Mouse (Mus musculus) liver, embryonic 12.5 days (tissue): ENCODE data around the gene Itsn1. TPM values are rescaled to one million over a fixed set of nuclear protein-coding genes. Genes with fewer than 3 reads are reported as not detected.

Experiments used
- ATAC-seq: fragments of 200-750 bp; cut with Nextera tagmentation; 2 replicates; pipeline ENCODE4 v1.8.0; 2017; ENCODE audit warnings: moderate number of reproducible peaks, mild to moderate bottlenecking, moderate library complexity
- H3K27ac ChIP-seq: fragments of 300-500 bp; sonication (generic); 2 replicates; pipeline ENCODE4 v1.5.1; 2016; ENCODE audit warnings: mild to moderate bottlenecking
- H3K27me3 ChIP-seq: fragments of 300-500 bp; sonication (generic); replicated peaks from 2 replicates; pipeline ENCODE4 v1.6.1; 2016; ENCODE audit warnings: mild to moderate bottlenecking, moderate library complexity
- H3K36me3 ChIP-seq: fragments of 300-500 bp; sonication (generic); 2 replicates; pipeline ENCODE4 v1.6.1; 2016; ENCODE audit warnings: mild to moderate bottlenecking, moderate library complexity
- H3K4me1 ChIP-seq: fragments of 300-500 bp; sonication (generic); 2 replicates; pipeline ENCODE4 v1.6.1; 2016
- H3K4me2 ChIP-seq: fragments of 300-500 bp; sonication (generic); 2 replicates; pipeline ENCODE4 v1.6.1; 2016; ENCODE audit warnings: mild to moderate bottlenecking, moderate library complexity
- H3K4me3 ChIP-seq: fragments of 300-500 bp; sonication (generic); 2 replicates; pipeline ENCODE4 v1.5.1; 2016; ENCODE audit warnings: mild to moderate bottlenecking, moderate library complexity
- H3K9ac ChIP-seq: fragments of 300-500 bp; sonication (generic); 2 replicates; pipeline ENCODE4 v1.6.1; 2016; ENCODE audit warnings: mild to moderate bottlenecking, moderate library complexity
- H3K9me3 ChIP-seq: fragments of 300-500 bp; sonication (generic); replicated peaks from 2 replicates; pipeline ENCODE4 v1.6.1; 2016; ENCODE audit warnings: mild to moderate bottlenecking, moderate library complexity
- WGBS: fragments of 180-500 bp; shearing (Covaris S2); methylation state at CpG from one replicate; pipeline ENCODE4 v1.1.7; 2016; ENCODE audit not compliant: insufficient replicate concordance; 5-methylcytosine and 5-hydroxymethylcytosine counted together
- polyA plus RNA-seq: library from polyadenylated mRNA; unstranded; fragments of >200 nt; fragmentation: Nextera tagmentation; extraction: Ambion mirVana; gene quantifications from 2 replicates; pipeline ENCODE4 v1.2.1, GENCODE M21; 2016

Itsn1 gene
- polyA plus RNA-seq, 1 experiment from 2014 or later = 47.5 TPM

DNA sequence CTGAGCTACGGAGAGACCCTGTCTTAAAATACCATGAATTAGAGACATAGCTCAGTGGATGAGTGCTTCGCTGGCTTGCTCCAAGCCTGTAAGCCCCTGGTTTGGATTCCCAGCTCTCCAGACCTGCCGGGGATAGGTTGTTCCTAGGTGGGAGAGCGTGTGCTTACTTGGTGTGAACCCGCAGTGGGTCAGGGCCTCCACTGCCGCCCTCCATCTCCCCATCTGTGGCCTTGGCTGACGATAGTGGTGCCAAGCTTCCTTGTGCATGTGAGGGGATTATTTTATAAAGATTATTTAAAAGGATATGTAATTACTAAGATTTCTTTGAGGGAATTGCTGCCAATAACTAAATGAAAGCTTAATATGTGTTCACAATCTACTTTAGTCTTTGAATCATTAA, 43.5 kb downstream of the Itsn1 start:
- no peak for ATAC-seq
- no peak overlapping the region for H3K27ac ChIP-seq
- H3K27me3 ChIP-seq = no peaks in the 10 kb centered on the region
- no peaks in the 10 kb centered on the region for H3K36me3 ChIP-seq
- 84% methylated on average over 7 of the region's 7 CpGs for WGBS
- H3K9ac ChIP-seq = no peak overlapping the region
- no peak overlapping the region for H3K4me2 ChIP-seq
- no peaks in the 10 kb centered on the region for H3K9me3 ChIP-seq
- H3K4me3 ChIP-seq = no peak overlapping the region
- peaks cover 30% of the 10 kb centered on the region for H3K4me1 ChIP-seq

DNA sequence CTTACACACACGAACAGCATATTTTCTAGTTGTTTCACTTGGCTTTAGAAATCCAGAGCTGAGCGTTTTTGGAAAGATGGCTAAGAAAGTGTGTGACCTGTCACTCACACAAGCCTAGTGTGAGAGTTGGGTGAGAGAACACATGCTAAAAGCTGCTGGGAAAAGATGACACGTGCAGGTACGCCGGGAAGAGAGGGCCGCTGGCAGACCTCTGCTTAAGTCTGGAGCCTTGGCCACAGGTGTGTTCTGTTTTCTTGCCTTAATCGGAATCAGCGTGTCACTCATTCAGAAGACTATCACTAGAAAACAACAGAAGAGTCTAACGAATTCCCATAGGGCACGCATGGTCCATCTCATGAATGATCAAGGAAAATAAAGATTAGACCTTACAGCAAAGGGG, 50.5 kb downstream of the Itsn1 start:
- WGBS = 73% methylated on average over 10 of the region's 10 CpGs

DNA sequence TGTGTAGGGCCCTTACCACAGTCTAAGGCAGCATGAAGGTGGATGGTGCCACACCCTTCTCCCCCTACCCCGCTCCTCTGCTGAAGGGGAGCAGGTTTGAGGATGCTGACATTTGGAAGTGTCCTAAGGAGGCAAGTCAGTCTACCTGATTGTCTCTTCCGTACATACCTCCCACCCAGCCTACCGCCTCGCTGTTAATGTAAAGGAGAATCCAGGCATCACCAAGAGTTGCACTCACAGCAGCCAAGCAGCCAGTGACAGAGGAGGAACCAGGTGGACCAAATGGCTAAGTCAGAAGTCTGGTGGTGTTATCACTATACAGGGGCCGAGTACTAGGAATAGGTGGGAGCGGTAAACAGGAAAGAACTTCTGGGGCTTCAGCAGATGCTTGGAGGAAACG, 51.1 kb downstream of the Itsn1 start:
- 64% methylated on average over 7 of the region's 7 CpGs for WGBS
- Histone ChIP-seq H3K4me3 (no peak overlapping the region), H3K27me3 (0 out of 2 replicates have a peak, but pooled peaks cover 4% of the 10 kb centered on the region), H3K9me3 (no peaks in the 10 kb centered on the region), H3K9ac (no peak overlapping the region), H3K36me3 (no peaks in the 10 kb centered on the region), H3K4me1 (peaks cover 11% of the 10 kb centered on the region), H3K27ac (no peak overlapping the region), H3K4me2 (no peak overlapping the region)
- no peak for ATAC-seq

More for the DNA sequence above, 50.5 kb downstream of the Itsn1 start:
- no peak overlapping the region for H3K4me2 ChIP-seq
- H3K4me1 ChIP-seq = peaks cover 11% of the 10 kb centered on the region
- no peak for ATAC-seq
- H3K4me3 ChIP-seq = no peak overlapping the region
- 0 out of 2 replicates have a peak, but pooled peaks cover 4% of the 10 kb centered on the region for H3K27me3 ChIP-seq
- no peaks in the 10 kb centered on the region for H3K9me3 ChIP-seq
- no peaks in the 10 kb centered on the region for H3K36me3 ChIP-seq
- no peak overlapping the region for H3K9ac ChIP-seq
- H3K27ac ChIP-seq = no peak overlapping the region

DNA sequence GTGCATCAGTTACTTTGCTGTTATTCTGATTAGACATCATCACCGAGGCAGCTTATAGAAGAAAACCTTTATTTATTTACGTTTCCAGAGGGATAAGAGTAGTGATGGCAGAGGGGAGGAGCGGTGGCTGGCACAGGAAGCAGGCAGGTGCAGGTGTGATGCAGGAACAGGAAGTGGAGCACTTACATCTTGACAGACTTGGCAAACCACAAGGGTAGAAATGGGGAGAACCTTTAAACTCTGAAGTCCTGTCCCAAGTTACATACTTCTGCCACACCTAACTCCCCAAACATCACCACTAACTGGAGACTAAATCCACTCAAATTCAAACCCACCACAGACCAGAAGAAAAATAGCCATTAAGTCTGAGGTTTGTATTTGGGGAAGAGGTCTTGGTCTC, 51.7 kb downstream of the Itsn1 start:
- Histone ChIP-seq H3K27me3 (0 out of 2 replicates have a peak, but pooled peaks cover 4% of the 10 kb centered on the region), H3K36me3 (no peaks in the 10 kb centered on the region), H3K4me3 (no peak overlapping the region), H3K4me2 (no peak overlapping the region), H3K9me3 (no peaks in the 10 kb centered on the region), H3K4me1 (peaks cover 8% of the 10 kb centered on the region; the same call in 1 of the 2 replicates), H3K27ac (no peak overlapping the region), H3K9ac (no peak overlapping the region)
- ATAC-seq = no peak
- WGBS = 62% methylated on average over 3 of the region's 3 CpGs

DNA sequence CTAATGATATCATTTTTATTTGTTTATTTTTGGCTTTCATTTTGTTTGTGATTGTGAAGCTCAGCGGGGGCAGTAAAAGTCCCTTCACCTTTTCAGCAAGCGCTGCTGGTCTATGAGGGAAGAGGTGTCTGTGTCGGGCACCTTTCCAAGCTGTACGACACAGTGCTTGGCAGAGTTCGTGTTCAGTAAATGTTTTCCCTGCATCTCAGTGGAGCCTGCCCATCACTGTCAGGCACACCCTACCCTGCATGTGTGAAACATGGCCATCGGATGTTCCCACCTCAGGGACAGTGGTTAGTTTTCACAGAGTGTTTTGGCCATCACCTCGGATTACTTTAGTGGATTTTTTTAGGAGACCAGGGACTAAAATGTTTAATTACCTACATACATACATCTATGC, 54.1 kb downstream of the Itsn1 start:
- Histone ChIP-seq H3K4me1 (peaks cover 8% of the 10 kb centered on the region; the same call in 1 of the 2 replicates), H3K9ac (no peak overlapping the region), H3K4me2 (no peak overlapping the region), H3K27me3 (0 out of 2 replicates have a peak, but pooled peaks cover 4% of the 10 kb centered on the region), H3K36me3 (peaks cover 2% of the 10 kb centered on the region; the same call in 1 of the 2 replicates), H3K27ac (no peak overlapping the region), H3K9me3 (no peaks in the 10 kb centered on the region), H3K4me3 (no peak overlapping the region)
- 83% methylated on average over 7 of the region's 7 CpGs for WGBS
- no peak for ATAC-seq

DNA sequence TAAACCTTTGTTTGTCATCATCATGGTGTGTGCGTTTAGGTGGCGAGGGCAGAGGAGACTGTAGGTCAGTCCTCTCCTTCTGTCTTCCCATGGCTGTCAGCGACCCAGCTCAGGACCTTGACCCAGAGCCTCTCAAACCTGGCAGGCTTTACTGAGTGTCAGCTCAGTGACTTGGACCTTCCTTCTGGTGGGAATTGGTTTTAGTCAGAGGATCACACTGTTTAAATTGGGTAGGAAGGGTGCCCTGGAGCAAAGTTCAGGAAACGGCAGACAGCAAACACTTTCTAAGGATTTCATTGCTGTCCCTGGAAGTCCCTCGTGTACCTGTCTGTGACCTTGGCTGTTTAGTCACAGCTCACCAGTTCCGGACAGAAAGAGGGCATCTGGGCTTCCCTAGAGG, 55.2 kb downstream of the Itsn1 start:
- Histone ChIP-seq H3K4me2 (no peak overlapping the region), H3K27ac (no peak overlapping the region), H3K9me3 (no peaks in the 10 kb centered on the region), H3K9ac (no peak overlapping the region), H3K36me3 (peaks cover 7% of the 10 kb centered on the region; the same call in 1 of the 2 replicates), H3K4me1 (peaks cover 17% of the 10 kb centered on the region), H3K4me3 (no peak overlapping the region), H3K27me3 (0 out of 2 replicates have a peak, but pooled peaks cover 4% of the 10 kb centered on the region)
- ATAC-seq = no peak
- WGBS = 79% methylated on average over 6 of the region's 6 CpGs

DNA sequence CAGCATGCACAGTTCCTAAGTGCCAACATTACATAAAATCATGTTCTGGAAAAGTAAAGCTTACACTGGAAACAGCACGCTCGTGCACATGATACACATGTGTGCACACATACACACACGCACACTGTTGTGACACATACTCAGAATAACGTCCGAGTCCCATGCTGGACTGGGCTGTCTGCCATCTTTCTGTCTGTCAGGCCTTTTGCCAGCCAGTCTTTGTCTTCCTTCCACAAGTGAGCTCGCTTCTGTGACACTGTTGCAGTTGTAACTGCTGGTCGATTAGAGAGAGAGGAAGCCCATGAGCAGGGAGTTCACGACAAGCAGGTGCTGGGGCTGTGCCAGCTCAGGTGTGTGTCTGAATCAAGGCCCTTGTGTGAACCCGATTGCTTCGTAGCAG, 57.3 kb downstream of the Itsn1 start:
- Histone ChIP-seq H3K9me3 (no peaks in the 10 kb centered on the region), H3K4me3 (no peak overlapping the region), H3K4me2 (no peak overlapping the region), H3K9ac (no peak overlapping the region), H3K27ac (no peak overlapping the region), H3K36me3 (peaks cover 7% of the 10 kb centered on the region; the same call in 1 of the 2 replicates), H3K27me3 (0 out of 2 replicates have a peak, but pooled peaks cover 4% of the 10 kb centered on the region), H3K4me1 (peaks cover 35% of the 10 kb centered on the region)
- WGBS = 72% methylated on average over 10 of the region's 10 CpGs
- no peak for ATAC-seq

DNA sequence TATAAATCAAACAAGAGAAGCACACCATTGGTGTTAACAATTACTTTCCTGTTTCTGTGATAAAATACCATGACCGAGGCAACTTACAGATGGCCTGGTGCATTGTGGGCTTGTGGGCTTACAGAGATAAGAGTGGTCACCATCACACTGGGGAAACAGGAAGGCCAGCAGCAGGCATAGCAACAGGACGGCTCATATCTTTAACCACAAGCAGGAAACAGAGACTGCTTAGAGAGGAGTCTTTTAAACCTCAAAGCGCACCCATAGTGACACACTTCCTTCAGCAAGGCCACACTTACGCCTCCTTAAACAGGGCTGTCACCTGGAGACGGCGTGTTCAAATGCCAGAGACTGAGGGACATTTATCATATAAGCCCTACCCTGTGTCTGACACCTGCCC, 60.6 kb downstream of the Itsn1 start:
- Histone ChIP-seq H3K27me3 (peaks cover 4% of the 10 kb centered on the region; the same call in 1 of the 2 replicates), H3K36me3 (peaks cover 14% of the 10 kb centered on the region; the same call in 1 of the 2 replicates), H3K9ac (0 out of 2 replicates have a peak overlapping the region, but pooled peaks have one; percentile 32), H3K4me2 (peak overlapping the region; percentile 45), H3K4me1 (peaks cover 47% of the 10 kb centered on the region), H3K4me3 (no peak overlapping the region), H3K9me3 (no peaks in the 10 kb centered on the region), H3K27ac (peak overlapping the region; percentile 54)
- 8% methylated on average over 6 of the region's 6 CpGs for WGBS
- peak; percentile 81 for ATAC-seq

DNA sequence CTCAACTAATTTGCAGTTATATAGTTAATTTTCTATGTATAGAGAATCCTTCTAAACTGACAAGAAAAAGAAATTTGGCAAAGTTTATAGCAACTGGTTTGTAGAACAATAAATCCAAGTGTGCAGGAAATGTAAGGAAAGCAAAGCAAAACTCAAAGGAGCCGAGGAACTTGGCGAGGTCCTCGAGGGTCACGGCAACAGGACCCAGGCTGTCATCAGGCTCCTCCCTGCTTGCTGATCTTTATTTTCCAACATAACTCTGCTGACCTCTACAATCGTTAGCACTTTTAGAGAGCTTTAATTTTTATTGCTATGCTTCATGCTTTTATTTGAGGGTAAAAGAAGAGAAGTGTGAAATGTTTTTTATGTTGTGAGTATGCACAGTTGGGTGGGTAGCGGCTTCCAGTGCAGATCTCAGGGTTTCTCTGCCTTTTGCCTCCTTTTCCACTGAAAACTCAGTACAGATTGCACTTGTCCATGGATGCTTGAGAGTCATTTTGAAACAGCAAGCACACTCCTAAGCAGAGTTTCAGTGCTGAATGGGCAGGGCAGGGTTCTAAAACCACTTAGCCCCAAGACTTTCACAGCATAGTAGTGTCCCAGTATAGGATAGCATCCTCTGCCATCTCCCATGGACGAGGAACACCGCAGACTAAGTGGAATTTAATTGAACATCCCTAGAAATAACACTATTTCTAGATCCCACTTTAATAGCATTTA, 63.6 kb downstream of the Itsn1 start:
- no peak overlapping the region for H3K9ac ChIP-seq
- H3K36me3 ChIP-seq = peaks cover 25% of the 10 kb centered on the region; the same call in 1 of the 2 replicates
- peaks cover 49% of the 10 kb centered on the region for H3K4me1 ChIP-seq
- no peak overlapping the region for H3K4me2 ChIP-seq
- peaks cover 7% of the 10 kb centered on the region; the same call in 1 of the 2 replicates for H3K27me3 ChIP-seq
- H3K27ac ChIP-seq = peak overlapping the region; percentile 26; the same call in 1 of the 2 replicates
- ATAC-seq = no peak
- no peaks in the 10 kb centered on the region for H3K9me3 ChIP-seq
- WGBS = 64% methylated on average over 8 of the region's 8 CpGs
- H3K4me3 ChIP-seq = no peak overlapping the region

DNA sequence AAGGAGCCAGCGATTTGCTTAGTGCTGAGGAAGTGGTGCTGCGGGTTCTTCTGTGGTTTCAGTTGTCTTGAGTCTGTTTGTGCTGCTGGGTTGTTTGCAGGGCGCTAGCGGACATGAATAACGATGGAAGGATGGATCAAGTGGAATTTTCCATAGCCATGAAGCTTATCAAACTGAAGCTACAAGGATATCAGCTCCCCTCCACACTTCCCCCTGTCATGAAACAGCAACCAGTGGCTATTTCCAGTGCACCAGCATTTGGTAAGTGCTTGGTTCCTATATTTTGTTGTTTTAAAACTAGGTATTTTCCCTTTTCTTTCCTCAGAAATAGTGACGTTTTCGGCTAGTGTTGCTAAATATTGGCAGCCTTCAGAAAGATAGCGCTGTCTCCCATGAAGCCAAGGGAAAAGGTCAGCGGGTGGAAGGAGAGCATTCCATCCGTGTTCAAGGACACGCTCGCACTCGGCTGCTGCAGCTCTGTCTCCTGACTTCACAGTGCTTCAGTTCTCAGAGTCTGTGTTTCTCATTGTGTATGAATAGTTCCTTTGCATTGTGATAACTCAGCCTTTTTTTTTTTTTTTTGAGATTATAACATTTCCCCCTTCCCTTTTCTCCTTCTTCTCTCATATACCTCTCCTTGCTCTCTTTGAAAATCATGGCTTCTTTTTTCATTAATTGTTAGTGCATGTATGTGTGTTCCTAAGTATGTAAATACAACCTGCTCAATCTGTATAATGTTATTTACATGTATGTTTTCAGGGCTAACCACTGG, 64.6 kb downstream of the Itsn1 start:
- peaks cover 7% of the 10 kb centered on the region; the same call in 1 of the 2 replicates for H3K27me3 ChIP-seq
- 0 out of 2 replicates have a peak overlapping the region, but pooled peaks have one; percentile 7 for H3K4me3 ChIP-seq
- 19% methylated on average over 13 of the region's 13 CpGs for WGBS
- no peaks in the 10 kb centered on the region for H3K9me3 ChIP-seq
- H3K4me1 ChIP-seq = peaks cover 45% of the 10 kb centered on the region
- H3K9ac ChIP-seq = no peak overlapping the region; the same call in 1 of the 2 replicates
- no peak for ATAC-seq
- peak overlapping the region; percentile 57; the same call in 1 of the 2 replicates for H3K27ac ChIP-seq
- peaks cover 18% of the 10 kb centered on the region; the same call in 1 of the 2 replicates for H3K36me3 ChIP-seq
- peak overlapping the region; percentile 52 for H3K4me2 ChIP-seq

DNA sequence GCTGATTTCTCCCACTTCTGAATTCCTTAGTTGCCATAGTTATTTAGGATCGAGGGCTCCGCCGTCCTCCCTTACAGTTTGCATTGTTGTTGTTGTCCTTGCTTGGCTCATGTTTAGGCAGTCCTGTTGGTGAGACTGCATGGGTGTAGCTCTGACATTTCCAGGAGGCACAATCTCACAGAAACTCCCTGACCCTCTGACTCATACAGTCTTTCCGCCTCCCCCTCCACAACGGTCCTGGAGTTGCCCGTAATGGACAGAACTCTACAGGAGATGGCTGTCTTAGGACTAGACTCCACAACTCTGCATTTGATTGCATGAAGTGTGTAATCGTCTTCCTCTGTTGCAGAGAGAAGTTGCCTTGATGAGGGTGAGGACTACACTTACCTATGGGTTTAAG, 65.2 kb downstream of the Itsn1 start:
- Histone ChIP-seq H3K9ac (no peak overlapping the region; the same call in 1 of the 2 replicates), H3K9me3 (no peaks in the 10 kb centered on the region), H3K4me3 (no peak overlapping the region), H3K27me3 (peaks cover 7% of the 10 kb centered on the region; the same call in 1 of the 2 replicates), H3K27ac (peak overlapping the region; percentile 16; the same call in 1 of the 2 replicates), H3K4me1 (peaks cover 39% of the 10 kb centered on the region), H3K36me3 (0 out of 2 replicates have a peak, but pooled peaks cover 17% of the 10 kb centered on the region), H3K4me2 (no peak overlapping the region)
- 50% methylated on average over 7 of the region's 7 CpGs for WGBS
- no peak for ATAC-seq
